Mouse (Mus musculus) thymus, postnatal 36 days (tissue): ENCODE data around the gene Suco.

Source experiments
- DNase-seq, 2 experiments: peaks; one replicate each; pipeline ENCODE4 v3.0.0; 2022; ENCODE audit warnings: mixed read lengths in 2 of 2

Suco gene

GRCm38 (mm10) chr1:161894126-161894525 lies 17.6 kb upstream of the Suco start:
- DNase-seq: no peak

GRCm38 (mm10) chr1:161888823-161889222 lies 12.3 kb upstream of the Suco start:
- no peak for DNase-seq

GRCm38 (mm10) chr1:161887679-161888260 lies 11.3 kb upstream of the Suco start:
- DNase-seq: no peak

GRCm38 (mm10) chr1:161885762-161886161 lies 9.3 kb upstream of the Suco start:
- DNase-seq: no peak

GRCm38 (mm10) chr1:161877580-161878142 lies 1.2 kb upstream of the Suco start:
- DNase-seq: peak; percentile 9 to 26

- peak in 1 of 2 experiments; percentile 29 for DNase-seq
These were observed 553 bp downstream of the Suco start for GRCm38 (mm10) chr1:161875706-161876552.

GRCm38 (mm10) chr1:161869422-161869821 lies 7.1 kb downstream of the Suco start:
- no peak for DNase-seq

GRCm38 (mm10) chr1:161868413-161868812 lies 8.1 kb downstream of the Suco start:
- DNase-seq: no peak

- no peak for DNase-seq
These were observed 12.7 kb downstream of the Suco start for GRCm38 (mm10) chr1:161863742-161864141.

GRCm38 (mm10) chr1:161859248-161859647 lies 17.2 kb downstream of the Suco start:
- DNase-seq: no peak

- no peak for DNase-seq
These were observed 49.8 kb downstream of the Suco start for GRCm38 (mm10) chr1:161826677-161827076.

GRCm38 (mm10) chr1:161809428-161809827 lies 67.1 kb downstream of the Suco start:
- peak; percentile 14 to 19 for DNase-seq

- no peak for DNase-seq
These were observed 67.5 kb downstream of the Suco start for GRCm38 (mm10) chr1:161808980-161809379.

GRCm38 (mm10) chr1:161804541-161804971 lies 71.9 kb downstream of the Suco start:
- peak; percentile 38 to 48 for DNase-seq

- DNase-seq: no peak
These were observed 75.2 kb downstream of the Suco start for GRCm38 (mm10) chr1:161801321-161801720.

GRCm38 (mm10) chr1:161800256-161800655 lies 76.2 kb downstream of the Suco start:
- DNase-seq: no peak

GRCm38 (mm10) chr1:161799791-161800190 lies 76.7 kb downstream of the Suco start:
- no peak for DNase-seq

GRCm38 (mm10) chr1:161798866-161799265 lies 77.6 kb downstream of the Suco start:
- peak in 1 of 2 experiments; percentile 43 for DNase-seq

- no peak for DNase-seq
These were observed 81.9 kb downstream of the Suco start for GRCm38 (mm10) chr1:161794447-161795211.

- no peak for DNase-seq
These were observed 83.2 kb downstream of the Suco start for GRCm38 (mm10) chr1:161793321-161793720.

- DNase-seq: no peak
These were observed 83.9 kb downstream of the Suco start for GRCm38 (mm10) chr1:161792687-161792969.

GRCm38 (mm10) chr1:161791854-161792686 lies 84.4 kb downstream of the Suco start:
- DNase-seq: no peak
